ENCODE assay signal across 8 mouse cellular contexts in the genomic region with DNA sequence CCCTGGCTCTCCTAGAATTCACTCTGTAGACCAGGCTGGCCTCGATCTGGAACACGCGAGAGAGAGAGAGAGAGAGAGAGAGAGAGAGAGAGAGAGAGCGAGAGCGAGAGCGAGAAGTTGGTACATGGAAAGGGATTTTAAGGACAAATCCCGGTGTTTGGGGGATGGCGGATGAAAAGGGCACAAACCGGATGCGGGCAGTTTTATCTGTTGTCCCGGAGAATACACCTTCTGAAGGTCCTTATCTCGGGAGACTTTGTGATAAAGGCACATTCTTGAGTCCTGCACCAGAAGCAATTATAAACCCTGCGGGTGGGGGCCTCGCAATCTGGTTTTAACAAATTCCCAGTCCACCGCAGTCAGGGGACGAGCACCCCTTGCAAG. TPM values are rescaled to one million over a fixed set of nuclear protein-coding genes. Genes with fewer than 3 reads are reported as not detected.
DNase-seq lines count a peak whose midpoint lies in the region; ATAC-seq and TF ChIP-seq lines count a peak whose summit lies in the region.

No protein-coding gene starts in this region.

- H3K27me3 ChIP-seq in lung, postnatal 0 days (replicated peaks; ENCODE audit: insufficient read depth, low read length), result no peaks in the 10 kb centered on the region
- no peaks in the 10 kb centered on the region for H3K27me3 ChIP-seq in embryonic facial prominence, embryonic 11.5 days (ENCODE audit: control insufficient read depth, insufficient read depth, low read length)
- H3K27me3 ChIP-seq in intestine, embryonic 14.5 days (replicated peaks; ENCODE audit: control insufficient read depth, insufficient read depth, low read length), result no peaks in the 10 kb centered on the region
- H3K27me3 ChIP-seq in neural tube, embryonic 12.5 days (replicated peaks), result no peaks in the 10 kb centered on the region

- no peak for TF ChIP-seq CTCF in lung, postnatal 0 days (IDR thresholded peaks at IDR 0.05)

- TF ChIP-seq EP300 in lung, postnatal 0 days (IDR thresholded peaks at IDR 0.05), result no peak

- no peaks in the 10 kb centered on the region for H3K9me3 ChIP-seq in lung, postnatal 0 days (ENCODE audit: low read length)
- no peaks in the 10 kb centered on the region for H3K9me3 ChIP-seq in embryonic facial prominence, embryonic 11.5 days (replicated peaks; ENCODE audit: control insufficient read depth, low read length)
- no peaks in the 10 kb centered on the region for H3K9me3 ChIP-seq in intestine, embryonic 14.5 days (ENCODE audit: control insufficient read depth, low read length)
- no peaks in the 10 kb centered on the region for H3K9me3 ChIP-seq in neural tube, embryonic 12.5 days

- peak; percentile 3; the same call in 1 of the 2 replicates for ATAC-seq in lung, postnatal 0 days
- no peak for ATAC-seq in embryonic facial prominence, embryonic 11.5 days (replicated peaks; ENCODE audit: insufficient number of reproducible peaks, low FRiP score, low TSS enrichment, low read depth)
- ATAC-seq in intestine, embryonic 14.5 days (replicated peaks; ENCODE audit: low FRiP score, low TSS enrichment, low read depth), result no peak; the same call in 1 of the 2 replicates
- ATAC-seq in neural tube, embryonic 12.5 days (ENCODE audit: low FRiP score, low read depth), result peak; percentile 23

- H3K9ac ChIP-seq in lung, postnatal 0 days (replicated peaks; ENCODE audit: low read depth), result peak overlapping the region; percentile 97
- H3K9ac ChIP-seq in embryonic facial prominence, embryonic 11.5 days (replicated peaks; ENCODE audit: low read length), result peak overlapping the region; percentile 99
- H3K9ac ChIP-seq in intestine, embryonic 14.5 days (ENCODE audit: low read length), result peak overlapping the region; percentile 87
- H3K9ac ChIP-seq in neural tube, embryonic 12.5 days, result peak overlapping the region; percentile 99

- DNase-seq in lung, postnatal 0 days (ENCODE audit: low spot score), result peak; percentile 70
- no peak for DNase-seq in lung, adult 18-20 months
- peak; percentile 68 for DNase-seq in embryonic facial prominence, embryonic 11.5 days (ENCODE audit: low spot score)
- no peak for DNase-seq in intestine, embryonic 14.5 days (ENCODE audit: low spot score)
- DNase-seq in layer of hippocampus, adult 9-10 months (ENCODE audit: low spot score), result no peak
- DNase-seq in ovary, postnatal 10 days (ENCODE audit: low spot score), result no peak
- DNase-seq in gastrocnemius, adult 18-20 months (ENCODE audit: low spot score), result no peak

- peak overlapping the region; percentile 82 for H3K4me2 ChIP-seq in lung, postnatal 0 days (replicated peaks; ENCODE audit: low read depth, low read length)
- peak overlapping the region; percentile 66 for H3K4me2 ChIP-seq in embryonic facial prominence, embryonic 11.5 days (ENCODE audit: low read depth, low read length)
- H3K4me2 ChIP-seq in intestine, embryonic 14.5 days (ENCODE audit: low read length), result peak overlapping the region; percentile 89
- H3K4me2 ChIP-seq in neural tube, embryonic 12.5 days (replicated peaks), result peak overlapping the region; percentile 81

- H3K27ac ChIP-seq in lung, postnatal 0 days (ENCODE audit: low read length), result peak overlapping the region; percentile 95
- H3K27ac ChIP-seq in embryonic facial prominence, embryonic 11.5 days (replicated peaks; ENCODE audit: low read depth, low read length), result peak overlapping the region; percentile 98
- H3K27ac ChIP-seq in intestine, embryonic 14.5 days (ENCODE audit: low read depth), result peak overlapping the region; percentile 98
- H3K27ac ChIP-seq in neural tube, embryonic 12.5 days, result peak overlapping the region; percentile 97

- H3K4me1 ChIP-seq in lung, postnatal 0 days (ENCODE audit: insufficient read depth, low read depth, low read length), result peaks cover 5% of the 10 kb centered on the region; the same call in 1 of the 2 replicates
- no peaks in the 10 kb centered on the region for H3K4me1 ChIP-seq in embryonic facial prominence, embryonic 11.5 days (ENCODE audit: control insufficient read depth, insufficient read depth, low read length)
- H3K4me1 ChIP-seq in intestine, embryonic 14.5 days (replicated peaks; ENCODE audit: control insufficient read depth, insufficient read depth, low read length), result peaks cover 8% of the 10 kb centered on the region
- peaks cover 16% of the 10 kb centered on the region for H3K4me1 ChIP-seq in neural tube, embryonic 12.5 days

- peaks cover 5% of the 10 kb centered on the region; the same call in 1 of the 2 replicates for H3K36me3 ChIP-seq in lung, postnatal 0 days (ENCODE audit: insufficient read depth, low read length)
- peaks cover 6% of the 10 kb centered on the region for H3K36me3 ChIP-seq in embryonic facial prominence, embryonic 11.5 days (replicated peaks; ENCODE audit: control insufficient read depth, insufficient read depth, low read depth, low read length)
- peaks cover 26% of the 10 kb centered on the region for H3K36me3 ChIP-seq in intestine, embryonic 14.5 days (ENCODE audit: control insufficient read depth, insufficient read depth, low read length)
- H3K36me3 ChIP-seq in neural tube, embryonic 12.5 days, result peaks cover 23% of the 10 kb centered on the region

- WGBS in lung, postnatal 0 days, result 0% methylated on average over 16 of the region's 16 CpGs
- WGBS in embryonic facial prominence, embryonic 11.5 days, result 1% methylated on average over 16 of the region's 16 CpGs
- under 1% methylated on average over 16 of the region's 16 CpGs for WGBS in intestine, embryonic 14.5 days
- WGBS in neural tube, embryonic 12.5 days, result under 1% methylated on average over 16 of the region's 16 CpGs

- peak overlapping the region; percentile 98 for H3K4me3 ChIP-seq in lung, postnatal 0 days (ENCODE audit: low read depth, low read length)
- peak overlapping the region; percentile 100 for H3K4me3 ChIP-seq in embryonic facial prominence, embryonic 11.5 days (ENCODE audit: low read depth, low read length)
- H3K4me3 ChIP-seq in intestine, embryonic 14.5 days (ENCODE audit: low read depth, low read length), result peak overlapping the region; percentile 90
- H3K4me3 ChIP-seq in neural tube, embryonic 12.5 days, result peak overlapping the region; percentile 100

RNA-seq across cellular contexts. Expression of a gene that starts 0.4 kb away (rescaled TPM):
- 201 and 206 TPM in 2 replicates for polyA plus RNA-seq in lung, postnatal 0 days (2015; fragmentation: Nextera tagmentation; extraction: Ambion mirVana)
- 523 and 595 TPM in 2 replicates for polyA plus RNA-seq in embryonic facial prominence, embryonic 11.5 days (2014; fragmentation: Nextera tagmentation; extraction: Ambion mirVana)
- 357 and 398 TPM in 2 replicates for polyA plus RNA-seq in intestine, embryonic 14.5 days (2014; fragmentation: Nextera tagmentation; extraction: Ambion mirVana)
- 422 and 442 TPM in 2 replicates for polyA plus RNA-seq in neural tube, embryonic 12.5 days (2016; fragmentation: Nextera tagmentation; extraction: Ambion mirVana)
- 10 to 100 TPM; 39.7 to 42.1 TPM for total RNA-seq in gastrocnemius, adult 18-20 months (2021)

RNA-seq across cellular contexts. Expression of a gene that starts 31.6 kb away (rescaled TPM):
- polyA plus RNA-seq in lung, postnatal 0 days (2015; fragmentation: Nextera tagmentation; extraction: Ambion mirVana), result 236 and 247 TPM in 2 replicates
- 182 and 195 TPM in 2 replicates for polyA plus RNA-seq in embryonic facial prominence, embryonic 11.5 days (2014; fragmentation: Nextera tagmentation; extraction: Ambion mirVana)
- 170 and 203 TPM in 2 replicates for polyA plus RNA-seq in intestine, embryonic 14.5 days (2014; fragmentation: Nextera tagmentation; extraction: Ambion mirVana)
- polyA plus RNA-seq in neural tube, embryonic 12.5 days (2016; fragmentation: Nextera tagmentation; extraction: Ambion mirVana), result 164 and 177 TPM in 2 replicates
- total RNA-seq in gastrocnemius, adult 18-20 months (2021), result 10 to 100 TPM; 36.3 to 38.3 TPM

RNA-seq across cellular contexts. Expression of a gene that starts 52.7 kb away (rescaled TPM):
- polyA plus RNA-seq in lung, postnatal 0 days (2015; fragmentation: Nextera tagmentation; extraction: Ambion mirVana), result 13.0 and 14.9 TPM in 2 replicates
- polyA plus RNA-seq in embryonic facial prominence, embryonic 11.5 days (2014; fragmentation: Nextera tagmentation; extraction: Ambion mirVana), result 69.1 and 69.4 TPM in 2 replicates
- 53.1 and 55.3 TPM in 2 replicates for polyA plus RNA-seq in intestine, embryonic 14.5 days (2014; fragmentation: Nextera tagmentation; extraction: Ambion mirVana)
- polyA plus RNA-seq in neural tube, embryonic 12.5 days (2016; fragmentation: Nextera tagmentation; extraction: Ambion mirVana), result 58.2 and 60.4 TPM in 2 replicates
- 1 to 10 TPM; 8.3 to 9.4 TPM for total RNA-seq in gastrocnemius, adult 18-20 months (2021)

RNA-seq across cellular contexts. Expression of a gene that starts 53.0 kb away (rescaled TPM):
- 31.3 and 35.1 TPM in 2 replicates for polyA plus RNA-seq in lung, postnatal 0 days (2015; fragmentation: Nextera tagmentation; extraction: Ambion mirVana)
- 60.8 and 66.6 TPM in 2 replicates for polyA plus RNA-seq in embryonic facial prominence, embryonic 11.5 days (2014; fragmentation: Nextera tagmentation; extraction: Ambion mirVana)
- polyA plus RNA-seq in intestine, embryonic 14.5 days (2014; fragmentation: Nextera tagmentation; extraction: Ambion mirVana), result 58.7 and 64.1 TPM in 2 replicates
- polyA plus RNA-seq in neural tube, embryonic 12.5 days (2016; fragmentation: Nextera tagmentation; extraction: Ambion mirVana), result 45.4 and 50.9 TPM in 2 replicates
- total RNA-seq in gastrocnemius, adult 18-20 months (2021), result 10 to 100 TPM; 13.3 to 13.7 TPM

Comparison
In these comparisons a context has a peak if more than half of its experiments do, and no peak if none do; other contexts are left out.
1. DNase-seq: peak in lung, postnatal 0 days (single experiment) and embryonic facial prominence, embryonic 11.5 days (single experiment); none in lung, adult 18-20 months (0 of 2), intestine, embryonic 14.5 days (single experiment), layer of hippocampus, adult 9-10 months (single experiment), ovary, postnatal 10 days (single experiment) and gastrocnemius, adult 18-20 months (single experiment).
2. ATAC-seq: peak in lung, postnatal 0 days (single experiment) and neural tube, embryonic 12.5 days (single experiment); none in embryonic facial prominence, embryonic 11.5 days (single experiment) and intestine, embryonic 14.5 days (single experiment).
3. Peak in every context shown above with its lines, with median percentiles within 50 percentile points of each other: H3K27ac ChIP-seq, H3K4me2 ChIP-seq, H3K4me3 ChIP-seq and H3K9ac ChIP-seq.